Mouse (Mus musculus) C2C12 (cell line): Measurements from ENCODE around the gene Abcb1a.

ENCODE experiments used
- CEBPB ChIP-seq: IDR thresholded peaks from one replicate; pipeline ENCODE4 v1.6.1; 2011; ENCODE audit warnings: low read depth, mild to moderate bottlenecking, control low read depth, moderate library complexity
- CTCF ChIP-seq: IDR thresholded peaks from one replicate; pipeline ENCODE4 v1.5.1; 2011; ENCODE audit not compliant: control insufficient read depth, insufficient read depth, insufficient read length
- MAX ChIP-seq: IDR thresholded peaks from one replicate; pipeline ENCODE4 v1.6.1; 2011; ENCODE audit warnings: mild to moderate bottlenecking, control low read depth
- MYOD1 ChIP-seq: IDR thresholded peaks from one replicate; pipeline ENCODE4 v1.6.1; 2011; ENCODE audit warnings: low read depth; ENCODE audit not compliant: control insufficient read depth, insufficient read length
- USF1 ChIP-seq: IDR thresholded peaks from one replicate; pipeline ENCODE4 v1.6.1; 2011; ENCODE audit warnings: low read depth, mild to moderate bottlenecking, control low read depth, moderate library complexity

DNA sequence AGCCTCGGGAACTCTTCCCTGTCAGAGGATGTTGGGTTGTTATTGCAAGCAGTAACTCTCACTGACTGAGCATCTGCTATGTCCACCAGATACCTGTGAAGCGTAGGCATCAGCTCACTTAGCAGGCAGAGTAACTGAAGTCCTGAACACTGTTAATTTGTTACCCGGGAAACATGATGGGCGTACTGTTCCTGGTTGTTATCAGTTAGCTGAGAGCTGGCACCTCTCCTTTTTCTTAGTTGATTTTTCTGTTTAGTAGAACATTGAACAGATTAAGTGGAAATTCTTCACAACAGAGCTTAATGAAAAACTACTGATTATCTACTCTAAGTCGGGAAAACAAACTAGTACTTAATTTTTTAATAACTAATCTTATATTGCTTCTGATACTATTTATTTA is 27.7 kb downstream of the Abcb1a start:
- no peak for TF ChIP-seq CTCF
- no peak for TF ChIP-seq MAX
- no peak for TF ChIP-seq CEBPB
- no peak for TF ChIP-seq USF1
- TF ChIP-seq MYOD1 = no peak
